Mouse (Mus musculus) kidney, adult 2 months (tissue): ENCODE measurements around the gene Ccdc22.

ENCODE experiments used
- CTCF ChIP-seq: fragments of 200-500 bp; conservative IDR thresholded peaks from 2 replicates; pipeline ENCODE4 v1.5.1; 2011; ENCODE audit warnings: low read depth, mild to moderate bottlenecking, control low read depth, low read length, moderate library complexity, mixed read lengths; ENCODE audit not compliant: insufficient read depth, insufficient read length
- POLR2A ChIP-seq: fragments of 200-500 bp; IDR thresholded peaks from one replicate; pipeline ENCODE4 v1.6.1; 2011; ENCODE audit warnings: low read depth, low read length, control low read depth

DNA sequence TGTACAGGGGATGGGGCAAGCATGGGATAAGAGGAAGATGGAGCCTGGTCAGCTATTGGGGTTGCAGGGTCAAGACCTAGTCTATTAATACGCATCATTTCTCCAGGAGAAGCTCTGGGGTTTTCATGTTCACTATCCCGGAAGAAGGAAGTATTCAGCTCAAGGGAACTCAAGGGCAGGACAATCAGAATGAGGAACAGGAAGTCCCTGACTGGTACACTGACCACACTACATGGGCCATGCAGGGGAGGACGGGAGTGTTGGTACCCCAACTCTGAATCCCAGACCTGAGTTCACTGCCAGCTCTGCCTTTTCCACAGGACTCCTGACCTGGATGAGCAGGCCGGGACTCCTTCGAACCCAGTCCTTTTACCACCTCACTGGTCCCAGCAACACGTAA is 27.2 kb upstream of the Ccdc22 start:
- no peak for TF ChIP-seq POLR2A
- no peak for TF ChIP-seq CTCF
